Mouse (Mus musculus): ENCODE results near the gene Rasgef1c. TPM values are rescaled to one million over a fixed set of nuclear protein-coding genes. Genes with fewer than 3 reads are reported as not detected.

The Rasgef1c gene
- 1 to 10 TPM; 1.4 to 1.7 TPM for total RNA-seq (2021)
- long read RNA-seq, experiment 1, partial matches to known transcripts, result 0 of 1 reads
- long read RNA-seq, experiment 1, other reads (novel, unspliced or antisense), result 0 of 1 reads
- long read RNA-seq, experiment 2, partial matches to known transcripts, result 0 of 2 reads
- long read RNA-seq, experiment 2, other reads (novel, unspliced or antisense), result 1 of 2 reads

DNA sequence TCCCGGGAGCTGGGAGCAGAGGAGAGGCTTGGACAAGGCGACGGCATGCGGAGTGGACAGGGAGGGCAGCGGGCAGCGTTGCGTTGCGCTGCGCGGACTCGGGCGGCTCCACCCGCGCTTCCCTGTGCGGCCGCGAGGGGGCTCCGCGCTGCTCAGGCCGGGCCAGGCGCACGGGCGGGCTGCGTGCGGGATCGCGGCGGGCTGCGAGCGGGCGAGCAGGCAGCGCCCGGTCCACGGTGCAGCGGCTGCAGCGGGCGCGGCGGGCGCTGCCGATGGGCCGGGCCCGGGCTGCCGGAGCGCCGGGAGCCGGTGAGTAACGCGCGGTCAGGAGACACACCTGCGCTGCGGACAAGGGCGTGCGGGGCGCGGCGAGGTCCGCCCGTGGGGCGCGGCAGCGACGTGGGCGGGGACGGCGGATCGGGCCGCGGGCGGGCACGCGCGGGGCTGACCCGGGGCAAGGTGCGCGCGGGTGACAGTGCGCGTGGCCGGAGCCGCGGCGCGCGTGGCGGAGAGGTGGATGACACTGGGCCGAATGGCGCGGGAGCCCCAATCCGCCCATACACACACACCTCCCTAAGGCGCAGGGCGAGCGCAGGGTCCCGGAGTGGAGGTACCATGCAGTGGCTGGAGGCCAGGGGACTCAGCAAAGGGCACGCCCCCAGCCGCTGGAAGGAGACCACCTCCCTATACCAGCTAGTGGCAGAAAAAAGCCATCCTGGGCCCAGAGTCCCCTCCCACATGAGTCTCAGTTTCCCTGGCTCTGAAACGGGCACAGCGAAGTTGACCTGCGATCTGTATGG lies at the start of gene Rasgef1c:
Gene Rasgef1c (plus strand): TSS at position 177 of the 800 bp plus-strand sequence.
- DNase-seq (ENCODE audit: low spot score in 2 of 2), result peak; percentile 40 to 67

DNA sequence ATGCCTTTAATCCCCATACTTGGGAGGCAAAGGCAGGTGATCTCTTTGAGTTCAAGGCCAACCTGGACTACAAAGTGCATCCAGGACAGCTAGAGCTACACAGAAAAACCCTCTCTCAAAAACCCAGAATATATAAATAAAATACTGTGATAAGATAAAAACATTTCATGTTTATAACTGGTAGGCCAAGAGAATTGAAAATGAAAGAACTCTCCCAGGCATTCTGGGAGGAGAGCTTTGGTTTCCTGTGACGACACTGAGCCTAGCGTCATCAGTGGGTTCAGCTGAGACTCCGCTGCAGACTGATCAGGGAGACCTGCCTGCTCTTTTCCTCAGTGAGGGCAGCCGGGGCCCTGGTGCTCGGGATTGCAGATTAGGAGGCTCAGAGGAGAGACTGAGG lies 46.5 kb upstream of the Rasgef1c start:
- DNase-seq (ENCODE audit: low spot score in 2 of 2), result no peak

GRCm38 (mm10) chr11:49861139-49861538 lies 40.5 kb upstream of the Rasgef1c start:
- no peak for DNase-seq (ENCODE audit: low spot score in 2 of 2)

DNA sequence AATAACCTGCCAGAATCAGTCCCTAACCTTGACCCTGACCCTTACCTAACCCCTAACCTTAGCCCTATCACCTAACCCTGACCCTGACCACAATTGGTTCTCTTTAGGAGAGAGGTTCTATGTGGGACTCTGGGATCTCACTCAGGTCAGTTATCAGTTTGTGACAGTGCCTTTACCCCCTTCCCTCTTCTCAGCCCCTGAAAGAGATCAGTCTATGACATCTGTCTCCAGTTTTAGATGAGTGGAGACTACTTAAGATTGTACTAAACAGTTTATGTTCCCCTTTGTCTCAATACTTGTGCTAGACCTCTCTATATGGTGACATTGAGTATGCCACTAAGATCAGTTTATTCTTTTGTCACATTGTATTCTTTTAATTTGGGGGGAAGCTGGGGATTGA lies 37.7 kb upstream of the Rasgef1c start:
- no peak for DNase-seq (ENCODE audit: low spot score in 2 of 2)

DNA sequence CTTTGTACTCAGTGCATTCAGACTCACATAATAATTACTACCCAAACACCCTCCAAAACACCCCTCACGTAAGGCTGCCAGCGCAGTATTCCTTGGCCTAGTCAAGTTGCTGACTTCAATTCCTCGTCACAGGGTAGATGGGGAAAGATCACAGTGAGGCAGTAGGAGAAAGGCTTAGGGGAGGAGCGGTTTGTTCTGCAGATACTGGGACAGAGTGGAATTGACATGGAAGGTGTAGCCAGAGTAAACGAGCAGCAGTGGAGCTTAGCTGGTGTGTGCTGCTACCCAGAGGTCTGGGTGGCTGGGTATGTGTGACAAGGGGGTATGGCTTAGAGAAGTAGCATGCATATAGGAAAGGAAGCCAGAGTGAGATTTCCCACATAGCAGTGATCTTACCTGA lies 34.3 kb upstream of the Rasgef1c start:
- DNase-seq (ENCODE audit: low spot score in 2 of 2), result no peak

DNA sequence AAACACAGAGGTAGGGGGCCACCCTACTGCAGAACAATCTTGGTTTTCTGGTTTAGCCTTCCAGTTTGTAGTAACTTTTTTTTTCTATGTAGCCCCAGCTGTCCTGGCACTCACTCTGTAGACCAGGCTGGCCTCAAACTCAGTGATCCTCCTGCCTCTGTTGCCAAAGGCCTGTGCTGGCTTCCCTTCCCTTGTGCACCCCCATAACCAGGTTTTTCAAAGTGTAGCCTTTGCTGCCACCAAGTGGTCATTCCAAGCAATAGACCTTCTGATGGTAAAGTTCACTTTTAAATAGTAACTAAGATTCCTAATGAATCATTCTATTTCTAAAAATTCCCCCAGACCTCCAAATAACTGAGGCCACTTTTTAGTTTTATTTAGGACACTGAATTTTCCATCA lies 31.9 kb upstream of the Rasgef1c start:
- no peak for DNase-seq (ENCODE audit: low spot score in 2 of 2)

GRCm38 (mm10) chr11:49871914-49872313 lies 29.7 kb upstream of the Rasgef1c start:
- DNase-seq (ENCODE audit: low spot score in 2 of 2), result no peak

GRCm38 (mm10) chr11:49872779-49873178 lies 28.9 kb upstream of the Rasgef1c start:
- no peak for DNase-seq (ENCODE audit: low spot score in 2 of 2)

DNA sequence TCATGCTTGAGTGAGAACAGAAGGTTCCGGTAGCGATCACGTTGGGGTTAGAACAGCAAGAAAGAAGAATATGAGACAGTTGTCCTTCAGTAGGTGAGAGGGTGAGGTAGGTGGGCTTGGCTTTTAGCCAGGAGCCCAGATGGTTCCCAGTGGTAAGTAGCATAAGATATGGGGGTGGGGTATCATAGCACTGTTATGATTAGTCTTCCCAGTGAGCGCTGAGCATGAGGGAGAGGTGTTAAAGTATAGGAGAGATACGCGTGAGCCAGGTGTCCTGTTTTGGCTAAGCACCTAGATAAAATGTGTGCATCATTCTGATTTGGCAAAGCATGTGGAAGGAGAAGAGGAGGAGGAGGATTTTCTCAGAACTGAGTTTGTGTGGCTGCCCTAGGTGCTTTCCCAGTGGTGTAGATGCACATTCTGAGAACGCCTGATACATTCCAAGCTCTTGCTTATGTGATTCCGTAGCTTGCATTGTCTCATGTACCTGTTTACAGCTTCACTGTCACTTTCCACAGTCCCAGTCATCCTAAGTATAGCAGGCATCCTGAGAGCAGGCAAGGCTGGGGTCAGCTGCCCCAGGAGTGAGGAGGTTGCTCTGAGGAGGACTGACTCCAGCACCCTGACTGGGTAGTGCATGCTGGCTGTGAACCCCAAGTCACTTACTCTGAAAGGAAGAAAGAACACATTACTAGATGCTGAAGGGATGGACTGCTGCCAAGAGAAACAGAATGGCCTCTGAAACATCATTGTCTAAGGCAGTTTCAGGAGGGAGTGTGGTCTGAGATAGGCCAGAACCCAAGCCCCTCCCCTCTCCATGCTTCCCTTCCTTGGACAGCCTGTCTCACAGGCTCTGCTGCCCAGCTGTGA lies 24.5 kb upstream of the Rasgef1c start:
- no peak for DNase-seq (ENCODE audit: low spot score in 2 of 2)

DNA sequence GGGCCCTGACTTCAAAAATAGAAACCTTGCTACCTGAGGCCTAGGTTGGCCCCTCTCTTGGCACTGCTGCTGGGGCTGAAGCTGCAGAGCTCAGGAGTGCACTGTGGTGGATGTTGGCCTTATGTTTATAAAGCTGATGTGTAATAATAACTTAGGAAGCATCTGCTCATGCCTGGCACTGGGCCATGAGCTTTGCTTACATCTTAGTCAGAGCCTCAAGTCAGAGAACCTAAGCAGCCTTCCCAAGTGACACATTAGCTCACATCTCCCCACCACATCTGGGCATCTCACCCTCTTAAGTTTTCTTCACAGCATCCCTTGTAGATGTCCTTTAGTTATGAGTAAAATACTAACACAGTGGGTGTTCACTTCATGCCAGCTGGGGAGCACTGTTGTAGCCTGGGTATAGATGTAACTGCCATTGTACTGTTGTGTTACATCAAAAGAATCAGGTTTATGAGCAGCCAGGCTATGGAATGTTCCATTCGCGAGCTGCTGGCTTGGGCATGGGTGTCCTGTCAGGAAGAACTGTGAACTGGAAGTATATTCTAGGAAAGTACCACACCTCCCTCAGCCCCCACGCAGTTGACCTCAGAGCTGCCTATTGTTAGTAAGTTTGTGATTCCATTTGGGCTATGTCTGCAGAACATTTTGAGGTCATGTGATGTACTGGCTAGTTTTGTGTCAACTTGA lies 21.5 kb upstream of the Rasgef1c start:
- no peak for DNase-seq (ENCODE audit: low spot score in 2 of 2)

DNA sequence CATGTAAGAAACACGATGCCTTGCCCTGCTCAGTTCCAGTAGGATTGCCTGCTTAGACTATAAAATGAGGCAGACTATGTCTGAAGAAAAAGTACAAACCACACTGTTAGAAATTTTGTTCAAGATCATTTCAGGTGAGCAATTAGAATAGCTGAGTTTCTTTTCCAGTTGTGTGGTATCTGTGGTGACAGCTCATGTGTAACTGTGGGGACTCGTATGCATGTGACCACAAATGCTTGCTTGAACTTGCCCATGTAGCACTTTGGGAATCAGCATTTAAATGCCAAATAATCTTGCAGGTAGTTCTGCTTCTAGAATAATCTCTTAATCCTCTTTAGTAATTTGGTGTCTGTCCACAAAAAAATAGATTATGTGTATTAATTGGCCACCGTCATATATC lies 18.2 kb upstream of the Rasgef1c start:
- no peak for DNase-seq (ENCODE audit: low spot score in 2 of 2)

GRCm38 (mm10) chr11:49888469-49888868 lies 13.2 kb upstream of the Rasgef1c start:
- no peak for DNase-seq (ENCODE audit: low spot score in 2 of 2)

DNA sequence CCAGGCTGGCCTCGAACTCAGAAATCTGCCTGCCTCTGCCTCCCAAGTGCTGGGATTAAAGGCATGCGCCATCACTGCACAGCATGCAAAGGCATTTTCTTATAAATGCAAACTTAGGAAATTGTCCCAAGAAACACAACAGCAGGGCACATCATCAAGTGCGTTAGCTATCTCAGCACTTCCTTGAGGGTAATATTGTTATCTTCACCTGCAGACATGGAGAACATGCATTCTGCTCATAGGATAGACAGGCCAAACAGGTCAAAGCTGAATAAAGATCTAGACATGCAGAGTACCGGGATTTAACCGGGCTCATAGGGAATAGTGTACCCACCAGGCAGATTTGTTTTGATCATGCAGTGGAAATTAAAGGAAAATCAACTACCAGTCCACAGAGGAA lies 9.6 kb upstream of the Rasgef1c start:
- no peak for DNase-seq (ENCODE audit: low spot score in 2 of 2)

GRCm38 (mm10) chr11:49893806-49894205 lies 7.8 kb upstream of the Rasgef1c start:
- no peak for DNase-seq (ENCODE audit: low spot score in 2 of 2)

- no peak for DNase-seq (ENCODE audit: low spot score in 2 of 2)
These were observed 5.6 kb upstream of the Rasgef1c start for GRCm38 (mm10) chr11:49895966-49896590.

- DNase-seq (ENCODE audit: low spot score in 2 of 2), result no peak
These were observed 1.6 kb upstream of the Rasgef1c start for GRCm38 (mm10) chr11:49900043-49900442.

GRCm38 (mm10) chr11:49900962-49901658 lies 525 bp upstream of the Rasgef1c start:
- no peak for DNase-seq (ENCODE audit: low spot score in 2 of 2)

DNA sequence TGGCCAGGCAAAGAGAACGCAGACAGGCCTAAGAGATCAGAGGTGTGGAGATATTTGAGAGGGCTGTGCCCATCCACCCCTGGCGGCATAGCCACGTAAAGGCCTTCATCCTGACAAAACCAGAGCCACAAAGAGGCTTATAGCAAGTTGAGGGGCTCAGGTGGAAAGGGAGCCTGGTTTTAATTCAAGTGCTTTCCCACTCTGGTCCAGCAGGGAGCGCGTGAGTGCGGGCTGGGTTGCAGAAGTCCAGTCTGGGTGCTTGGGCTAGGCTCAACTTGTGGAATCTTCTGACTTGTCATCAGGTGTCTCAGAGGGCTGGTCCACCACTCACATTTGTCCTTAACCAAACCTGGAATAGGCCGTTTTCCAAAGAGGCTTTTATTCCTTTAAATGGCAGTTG lies 1.7 kb downstream of the Rasgef1c start:
- DNase-seq (ENCODE audit: low spot score in 2 of 2), result peak; percentile 42 to 43

DNA sequence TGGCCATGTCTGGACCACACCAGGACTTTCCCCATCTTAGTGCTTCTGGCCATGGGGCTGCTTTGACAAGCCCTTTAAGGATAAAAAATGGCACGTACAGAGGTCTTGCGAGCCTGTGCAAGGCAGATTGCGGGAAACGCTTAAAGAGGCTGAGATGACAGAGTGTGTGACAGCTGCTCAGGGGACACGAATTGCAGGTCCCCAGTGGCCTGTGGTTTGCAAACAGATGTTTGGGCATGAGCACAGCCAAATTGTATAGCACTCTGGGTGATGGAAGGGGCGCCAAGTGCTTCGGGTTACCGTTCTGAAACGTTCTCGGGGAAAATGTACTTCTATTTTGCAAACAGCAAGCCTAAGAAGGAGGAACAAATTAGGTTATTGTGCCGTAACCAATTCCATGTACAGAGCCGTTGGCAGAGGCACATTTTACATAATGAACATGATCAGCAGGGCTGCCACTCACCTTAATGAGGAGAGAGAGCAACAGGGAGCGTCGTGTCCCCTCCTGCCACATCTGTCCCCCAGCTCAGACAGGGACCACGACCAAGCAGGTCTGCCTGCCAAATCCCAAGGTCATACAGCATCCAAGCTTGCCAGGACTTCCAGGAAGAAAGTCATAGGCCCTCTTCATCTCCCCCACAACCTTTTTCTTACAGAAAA lies 17.0 kb downstream of the Rasgef1c start:
- DNase-seq (ENCODE audit: low spot score in 2 of 2), result no peak

DNA sequence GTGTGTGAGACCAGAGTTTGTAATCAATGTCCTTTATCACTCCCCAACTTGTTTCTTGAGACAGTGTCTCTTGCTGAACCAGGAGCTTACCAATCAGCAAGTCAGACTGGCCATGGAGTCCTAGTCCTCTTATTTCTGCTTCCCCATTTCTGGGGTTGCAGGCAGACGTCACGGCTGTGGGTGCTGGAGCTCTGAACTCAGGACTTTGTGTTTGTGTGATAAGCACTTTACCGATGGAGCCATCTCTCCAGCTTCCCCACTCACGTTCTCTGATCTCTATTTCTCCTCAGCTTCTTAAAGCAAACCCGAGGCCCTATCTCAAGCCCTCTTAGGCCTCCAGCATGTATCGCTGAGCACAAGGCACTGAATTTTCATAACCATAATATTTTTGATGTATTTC lies 17.7 kb downstream of the Rasgef1c start:
- no peak for DNase-seq (ENCODE audit: low spot score in 2 of 2)
